Mouse (Mus musculus): ENCODE data around the gene Galp. TPM values are rescaled to one million over a fixed set of nuclear protein-coding genes. Genes with fewer than 3 reads are reported as not detected.

Gene Galp
- polyA plus RNA-seq, 1 experiment from 2014 or later: not detected

GRCm38 (mm10) chr7:6157479-6157878 is 39.4 kb upstream of the Galp start:
- no peak overlapping the region for H3K9ac ChIP-seq (ENCODE audit: low read length)
- H3K4me2 ChIP-seq: no peak overlapping the region
- no peak overlapping the region for H3K4me3 ChIP-seq (ENCODE audit: low read depth, low read length)
- no peak overlapping the region for H3K27ac ChIP-seq (ENCODE audit: low read depth, low read length)
- DNase-seq (ENCODE audit: low spot score, missing footprints) (peak; percentile 64), ATAC-seq (ENCODE audit: low FRiP score) (no peak)
- H3K27me3 ChIP-seq (ENCODE audit: control insufficient read depth, insufficient read depth, low read length): no peaks in the 10 kb centered on the region
- 84% methylated on average over 1 of the region's 1 CpGs for WGBS
- H3K9me3 ChIP-seq (ENCODE audit: control insufficient read depth, low read length): no peaks in the 10 kb centered on the region
- H3K36me3 ChIP-seq (ENCODE audit: control insufficient read depth, insufficient read depth, low read length): no peaks in the 10 kb centered on the region
- H3K4me1 ChIP-seq (ENCODE audit: control insufficient read depth, insufficient read depth, low read length): peaks cover 13% of the 10 kb centered on the region

DNA sequence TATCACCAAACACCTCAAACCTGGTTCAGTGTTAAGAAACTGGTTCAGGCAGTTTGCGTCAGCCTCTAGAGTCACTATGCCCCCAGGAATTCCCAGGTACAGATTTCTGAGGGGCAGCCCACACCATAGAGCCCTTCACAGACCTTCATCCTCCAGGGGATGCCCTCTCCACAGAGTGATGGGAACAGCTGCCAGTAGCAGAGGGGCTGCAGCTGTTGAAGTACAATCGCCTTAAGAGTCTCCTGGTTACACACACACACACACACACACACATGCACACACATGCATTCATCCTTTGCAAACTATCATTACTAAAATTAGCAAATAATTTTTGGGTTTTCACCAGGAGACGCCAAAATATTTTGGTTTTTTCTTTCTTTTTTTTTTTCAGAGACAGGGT is 37.3 kb upstream of the Galp start:
- Histone ChIP-seq H3K9ac (ENCODE audit: low read length) (no peak overlapping the region), H3K4me2 (no peak overlapping the region), H3K36me3 (ENCODE audit: control insufficient read depth, insufficient read depth, low read length) (no peaks in the 10 kb centered on the region), H3K4me3 (ENCODE audit: low read depth, low read length) (no peak overlapping the region), H3K9me3 (ENCODE audit: control insufficient read depth, low read length) (no peaks in the 10 kb centered on the region), H3K4me1 (ENCODE audit: control insufficient read depth, insufficient read depth, low read length) (peaks cover 6% of the 10 kb centered on the region), H3K27ac (ENCODE audit: low read depth, low read length) (no peak overlapping the region), H3K27me3 (ENCODE audit: control insufficient read depth, insufficient read depth, low read length) (no peaks in the 10 kb centered on the region)
- DNase-seq (ENCODE audit: low spot score, missing footprints) (no peak), ATAC-seq (ENCODE audit: low FRiP score) (no peak)
- WGBS: 86% methylated on average over 3 of the region's 3 CpGs

DNA sequence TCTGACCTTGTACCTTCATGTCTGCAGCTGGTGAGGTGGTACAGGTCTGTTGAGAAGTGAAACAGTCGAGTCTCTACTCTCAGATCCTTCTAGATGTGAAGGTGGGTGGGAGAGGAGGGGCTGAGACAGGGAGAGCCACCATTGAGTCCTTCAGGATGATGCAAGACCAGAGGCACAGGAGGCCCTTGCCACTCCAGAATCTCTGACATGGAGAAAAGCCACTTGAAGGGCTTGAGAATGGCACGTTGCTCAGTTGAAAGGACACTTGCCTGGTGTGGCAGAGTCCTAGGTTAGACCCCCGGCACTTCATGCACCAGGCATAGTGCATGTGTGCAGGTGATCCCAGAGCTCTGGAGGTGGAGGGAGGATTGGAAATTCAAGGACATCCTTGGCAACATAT is 35.3 kb upstream of the Galp start:
- WGBS: 67% methylated on average over 3 of the region's 3 CpGs
- Histone ChIP-seq H3K4me2 (no peak overlapping the region), H3K27ac (ENCODE audit: low read depth, low read length) (no peak overlapping the region), H3K36me3 (ENCODE audit: control insufficient read depth, insufficient read depth, low read length) (no peaks in the 10 kb centered on the region), H3K9me3 (ENCODE audit: control insufficient read depth, low read length) (no peaks in the 10 kb centered on the region), H3K4me1 (ENCODE audit: control insufficient read depth, insufficient read depth, low read length) (peaks cover 2% of the 10 kb centered on the region; the same call in 1 of the 2 replicates), H3K9ac (ENCODE audit: low read length) (no peak overlapping the region), H3K4me3 (ENCODE audit: low read depth, low read length) (no peak overlapping the region), H3K27me3 (ENCODE audit: control insufficient read depth, insufficient read depth, low read length) (no peaks in the 10 kb centered on the region)
- no peak for ATAC-seq (ENCODE audit: low FRiP score)
- peak; percentile 35 for DNase-seq (ENCODE audit: low spot score, missing footprints)

- Histone ChIP-seq H3K9ac (ENCODE audit: low read length) (no peak overlapping the region), H3K36me3 (ENCODE audit: control insufficient read depth, insufficient read depth, low read length) (no peaks in the 10 kb centered on the region), H3K27ac (ENCODE audit: low read depth, low read length) (no peak overlapping the region), H3K4me1 (ENCODE audit: control insufficient read depth, insufficient read depth, low read length) (no peaks in the 10 kb centered on the region), H3K27me3 (ENCODE audit: control insufficient read depth, insufficient read depth, low read length) (no peaks in the 10 kb centered on the region), H3K4me3 (ENCODE audit: low read depth, low read length) (no peak overlapping the region), H3K4me2 (no peak overlapping the region), H3K9me3 (ENCODE audit: control insufficient read depth, low read length) (no peaks in the 10 kb centered on the region)
- 85% methylated on average over 4 of the region's 4 CpGs for WGBS
- no peak for DNase-seq (ENCODE audit: low spot score, missing footprints)
- no peak for ATAC-seq (ENCODE audit: low FRiP score)
Measured at GRCm38 (mm10) chr7:6162172-6162571, 34.7 kb upstream of the Galp start.

GRCm38 (mm10) chr7:6164671-6165070 is 32.2 kb upstream of the Galp start:
- no peak overlapping the region for H3K4me2 ChIP-seq
- DNase-seq (ENCODE audit: low spot score, missing footprints) (peak; percentile 66), ATAC-seq (ENCODE audit: low FRiP score) (no peak)
- H3K27ac ChIP-seq (ENCODE audit: low read depth, low read length): no peak overlapping the region
- no peak overlapping the region for H3K9ac ChIP-seq (ENCODE audit: low read length)
- no peaks in the 10 kb centered on the region for H3K9me3 ChIP-seq (ENCODE audit: control insufficient read depth, low read length)
- H3K36me3 ChIP-seq (ENCODE audit: control insufficient read depth, insufficient read depth, low read length): no peaks in the 10 kb centered on the region
- H3K4me1 ChIP-seq (ENCODE audit: control insufficient read depth, insufficient read depth, low read length): no peaks in the 10 kb centered on the region
- 69% methylated on average over 5 of the region's 5 CpGs for WGBS
- H3K4me3 ChIP-seq (ENCODE audit: low read depth, low read length): no peak overlapping the region
- H3K27me3 ChIP-seq (ENCODE audit: control insufficient read depth, insufficient read depth, low read length): no peaks in the 10 kb centered on the region

- peak; percentile 14 for DNase-seq (ENCODE audit: low spot score, missing footprints)
- Histone ChIP-seq H3K9me3 (ENCODE audit: control insufficient read depth, low read length) (no peaks in the 10 kb centered on the region), H3K36me3 (ENCODE audit: control insufficient read depth, insufficient read depth, low read length) (no peaks in the 10 kb centered on the region), H3K9ac (ENCODE audit: low read length) (no peak overlapping the region), H3K4me2 (no peak overlapping the region), H3K27me3 (ENCODE audit: control insufficient read depth, insufficient read depth, low read length) (no peaks in the 10 kb centered on the region), H3K27ac (ENCODE audit: low read depth, low read length) (no peak overlapping the region), H3K4me1 (ENCODE audit: control insufficient read depth, insufficient read depth, low read length) (peaks cover 4% of the 10 kb centered on the region; the same call in 1 of the 2 replicates), H3K4me3 (ENCODE audit: low read depth, low read length) (no peak overlapping the region)
- no peak for ATAC-seq (ENCODE audit: low FRiP score)
- WGBS: 68% methylated on average over 3 of the region's 3 CpGs
Measured at GRCm38 (mm10) chr7:6169403-6169802, 27.5 kb upstream of the Galp start.

- Histone ChIP-seq H3K9me3 (ENCODE audit: control insufficient read depth, low read length) (no peaks in the 10 kb centered on the region), H3K27me3 (ENCODE audit: control insufficient read depth, insufficient read depth, low read length) (no peaks in the 10 kb centered on the region), H3K9ac (ENCODE audit: low read length) (no peak overlapping the region), H3K27ac (ENCODE audit: low read depth, low read length) (no peak overlapping the region), H3K36me3 (ENCODE audit: control insufficient read depth, insufficient read depth, low read length) (0 out of 2 replicates have a peak, but pooled peaks cover under 1% of the 10 kb centered on the region), H3K4me1 (ENCODE audit: control insufficient read depth, insufficient read depth, low read length) (peaks cover 4% of the 10 kb centered on the region; the same call in 1 of the 2 replicates), H3K4me3 (ENCODE audit: low read depth, low read length) (no peak overlapping the region), H3K4me2 (no peak overlapping the region)
- DNase-seq (ENCODE audit: low spot score, missing footprints) (peak; percentile 28), ATAC-seq (ENCODE audit: low FRiP score) (no peak)
- 87% methylated on average over 9 of the region's 9 CpGs for WGBS
Measured at GRCm38 (mm10) chr7:6170391-6170790, 26.5 kb upstream of the Galp start.

DNA sequence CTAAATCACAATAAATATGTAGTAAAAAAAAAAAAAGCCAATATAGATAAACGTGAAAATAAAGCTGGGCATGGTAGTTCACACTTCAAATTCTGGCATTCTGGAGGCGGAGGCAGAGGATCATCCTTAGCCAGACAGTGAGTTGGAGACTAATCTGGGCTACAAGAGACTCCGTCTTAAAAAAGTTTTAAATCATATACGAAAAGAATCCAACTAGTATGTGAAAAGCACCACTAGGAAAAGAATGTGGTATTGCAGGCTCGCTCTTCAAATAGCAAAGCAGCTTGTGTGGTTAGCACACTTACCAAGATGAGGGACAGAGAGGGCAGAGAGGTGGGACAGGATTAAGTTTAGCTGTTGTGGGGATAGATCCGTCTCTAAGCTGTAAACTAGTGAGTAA is 26.0 kb upstream of the Galp start:
- H3K4me3 ChIP-seq (ENCODE audit: low read depth, low read length): peak overlapping the region; percentile 62
- DNase-seq (ENCODE audit: low spot score, missing footprints) (no peak), ATAC-seq (ENCODE audit: low FRiP score) (no peak)
- 0 out of 2 replicates have a peak overlapping the region, but pooled peaks have one; percentile 42 for H3K27ac ChIP-seq (ENCODE audit: low read depth, low read length)
- H3K4me1 ChIP-seq (ENCODE audit: control insufficient read depth, insufficient read depth, low read length): peaks cover 4% of the 10 kb centered on the region; the same call in 1 of the 2 replicates
- WGBS: 51% methylated on average over 6 of the region's 6 CpGs
- no peaks in the 10 kb centered on the region for H3K9me3 ChIP-seq (ENCODE audit: control insufficient read depth, low read length)
- peak overlapping the region; percentile 48 for H3K9ac ChIP-seq (ENCODE audit: low read length)
- H3K36me3 ChIP-seq (ENCODE audit: control insufficient read depth, insufficient read depth, low read length): 0 out of 2 replicates have a peak, but pooled peaks cover 2% of the 10 kb centered on the region
- no peaks in the 10 kb centered on the region for H3K27me3 ChIP-seq (ENCODE audit: control insufficient read depth, insufficient read depth, low read length)
- H3K4me2 ChIP-seq: peak overlapping the region; percentile 73

DNA sequence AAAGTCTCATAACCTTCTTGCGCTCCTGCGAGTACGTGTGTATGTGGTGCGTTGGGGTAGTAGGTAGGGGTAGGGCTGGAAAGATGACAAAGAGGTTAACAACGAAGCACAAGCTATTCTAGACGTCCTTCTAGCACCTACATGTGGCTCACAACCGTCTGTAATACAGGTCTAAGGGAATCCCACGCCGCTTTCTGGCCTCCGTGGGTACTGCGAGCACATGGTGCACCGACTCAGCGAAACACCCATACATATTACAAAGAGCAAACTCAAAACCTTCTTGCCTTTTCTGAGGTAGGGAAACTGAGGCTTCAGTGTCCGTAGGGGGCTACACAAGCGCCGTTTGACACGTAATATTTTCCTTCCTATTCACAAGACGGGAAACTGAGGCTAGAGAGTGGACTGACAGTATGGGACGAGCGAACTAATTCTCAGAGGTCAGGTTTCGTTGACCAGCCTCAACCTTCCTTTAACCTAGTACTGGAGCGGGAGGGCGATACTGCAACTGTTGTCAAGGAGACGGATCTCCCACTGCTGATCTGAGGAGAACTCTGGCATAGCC is 25.4 kb upstream of the Galp start:
- Histone ChIP-seq H3K27ac (ENCODE audit: low read depth, low read length) (peak overlapping the region; percentile 42), H3K4me2 (peak overlapping the region; percentile 73), H3K9ac (ENCODE audit: low read length) (peak overlapping the region; percentile 48), H3K36me3 (ENCODE audit: control insufficient read depth, insufficient read depth, low read length) (0 out of 2 replicates have a peak, but pooled peaks cover 2% of the 10 kb centered on the region), H3K27me3 (ENCODE audit: control insufficient read depth, insufficient read depth, low read length) (no peaks in the 10 kb centered on the region), H3K4me3 (ENCODE audit: low read depth, low read length) (peak overlapping the region; percentile 62), H3K4me1 (ENCODE audit: control insufficient read depth, insufficient read depth, low read length) (peaks cover 4% of the 10 kb centered on the region; the same call in 1 of the 2 replicates), H3K9me3 (ENCODE audit: control insufficient read depth, low read length) (no peaks in the 10 kb centered on the region)
- 1% methylated on average over 24 of the region's 24 CpGs for WGBS
- DNase-seq (ENCODE audit: low spot score, missing footprints): no peak
- ATAC-seq (ENCODE audit: low FRiP score): peak; percentile 47
